Mouse (Mus musculus): Measurements from ENCODE around the gene Pgghg.

Gene Pgghg

GRCm38 (mm10) chr7:140941222-140942051 is at the start of gene Pgghg:
Gene Pgghg (plus strand): TSS chr7:140941391.
- peak; percentile 83 for DNase-seq

- DNase-seq = no peak
Observed at GRCm38 (mm10) chr7:140894031-140894430, 47.2 kb upstream of the Pgghg start.

- no peak for DNase-seq
Observed at GRCm38 (mm10) chr7:140894611-140895010, 46.6 kb upstream of the Pgghg start.

DNA sequence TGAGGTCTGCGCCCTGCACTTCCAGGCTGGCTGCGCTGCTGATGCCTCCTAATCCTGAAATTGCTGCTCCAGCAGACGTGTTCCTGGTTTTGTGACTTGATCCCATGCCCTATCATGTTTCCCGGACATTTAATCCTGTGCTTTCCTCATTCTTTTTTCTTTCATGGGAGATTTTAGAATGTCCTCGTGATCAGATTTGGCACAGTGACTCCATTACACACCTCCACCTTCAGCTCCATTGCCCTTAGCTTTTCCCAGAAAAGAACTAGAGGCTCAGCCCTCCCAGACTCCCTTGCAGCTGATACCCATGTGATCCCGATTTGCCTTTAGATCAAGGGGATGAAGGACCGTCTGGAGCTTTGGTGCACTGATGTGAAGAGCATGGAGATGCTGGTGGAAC is 43.3 kb upstream of the Pgghg start:
- DNase-seq = no peak

DNA sequence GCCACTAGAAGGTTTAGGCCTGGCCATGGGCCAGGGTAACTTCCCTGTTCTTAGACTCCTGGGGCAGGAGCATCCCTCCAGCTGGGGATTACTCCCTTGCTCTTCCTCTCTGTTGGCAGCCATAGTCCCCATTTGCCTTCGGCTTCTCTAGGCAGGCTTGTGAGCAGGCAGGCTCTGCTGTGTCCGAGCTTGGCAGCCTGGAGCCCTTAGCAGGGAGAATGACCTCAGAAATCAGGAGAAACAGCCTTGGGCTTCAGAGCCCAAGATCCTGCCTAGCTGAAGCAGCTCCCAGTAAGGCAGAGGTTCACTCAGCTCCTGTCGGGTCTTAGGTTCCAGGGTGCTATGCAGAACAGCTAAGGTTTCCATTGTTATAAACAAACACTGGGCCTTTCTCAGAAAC is 42.1 kb upstream of the Pgghg start:
- no peak for DNase-seq

DNA sequence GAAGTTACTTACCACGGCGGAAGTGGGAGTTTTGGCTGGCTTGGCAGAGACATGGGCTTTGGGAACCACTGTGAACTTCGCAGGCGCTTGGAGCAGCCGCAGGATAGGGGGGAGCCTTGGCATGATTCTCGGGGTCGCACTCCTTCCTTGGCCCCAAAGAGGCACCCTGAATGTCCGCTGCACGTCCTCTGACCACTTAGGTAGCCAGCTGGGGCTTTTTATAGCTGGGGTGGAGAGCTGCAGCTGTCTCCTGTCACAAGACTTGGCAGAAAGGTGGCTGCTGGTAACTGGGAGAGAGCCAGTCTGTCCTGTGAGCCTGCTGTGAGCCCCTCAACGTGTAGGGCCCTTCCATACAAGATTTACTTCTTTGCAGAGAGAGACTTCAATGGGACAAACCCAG is 41.0 kb upstream of the Pgghg start, which contains the start of gene Cox8b:
Gene Cox8b, minus strand, starts transcription at position 227 of the 400 bp plus-strand sequence.
- DNase-seq = no peak

- DNase-seq = no peak
Observed at GRCm38 (mm10) chr7:140902036-140902875, 38.9 kb upstream of the Pgghg start.

DNA sequence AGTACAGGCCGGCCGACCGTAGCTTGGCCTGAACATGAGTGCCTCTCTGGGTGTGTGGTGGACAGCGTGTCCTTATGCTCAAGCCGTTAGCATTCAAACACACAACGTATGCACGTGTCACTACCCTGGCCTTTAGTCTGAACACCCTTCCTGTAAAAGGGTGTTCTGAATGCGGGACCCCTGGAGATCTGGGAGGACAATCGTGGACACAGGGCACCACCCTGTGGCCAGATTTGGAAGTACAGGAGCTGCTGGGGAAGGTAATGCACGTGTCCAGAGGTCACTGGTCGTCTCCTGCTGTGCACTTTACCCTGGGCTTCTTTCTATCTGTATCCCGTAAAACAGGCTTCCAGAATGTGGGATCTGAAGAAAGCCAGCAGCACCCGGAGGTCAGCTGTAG is 38.0 kb upstream of the Pgghg start:
- peak; percentile 82 for DNase-seq

- no peak for DNase-seq
Observed at GRCm38 (mm10) chr7:140905642-140906081, 35.5 kb upstream of the Pgghg start.

DNA sequence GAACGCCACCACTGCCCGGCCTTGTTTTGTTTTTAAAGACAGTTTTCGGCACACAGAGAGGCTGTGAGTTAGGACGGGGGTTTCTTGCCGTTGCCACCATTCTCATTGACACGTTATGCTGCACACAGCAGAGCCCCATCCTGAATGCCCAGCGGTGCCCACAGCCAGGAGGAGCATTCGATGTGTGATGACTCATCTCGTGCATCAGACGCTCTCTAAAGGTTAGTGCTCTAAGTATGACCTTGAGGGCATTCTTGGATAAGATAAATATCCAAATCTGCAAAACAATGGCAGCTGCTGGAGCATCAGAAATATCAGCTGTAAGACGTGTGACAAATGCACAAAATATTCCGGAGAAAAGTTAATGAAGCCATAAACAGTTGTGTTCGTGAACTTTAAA is 34.1 kb upstream of the Pgghg start:
- no peak for DNase-seq

DNA sequence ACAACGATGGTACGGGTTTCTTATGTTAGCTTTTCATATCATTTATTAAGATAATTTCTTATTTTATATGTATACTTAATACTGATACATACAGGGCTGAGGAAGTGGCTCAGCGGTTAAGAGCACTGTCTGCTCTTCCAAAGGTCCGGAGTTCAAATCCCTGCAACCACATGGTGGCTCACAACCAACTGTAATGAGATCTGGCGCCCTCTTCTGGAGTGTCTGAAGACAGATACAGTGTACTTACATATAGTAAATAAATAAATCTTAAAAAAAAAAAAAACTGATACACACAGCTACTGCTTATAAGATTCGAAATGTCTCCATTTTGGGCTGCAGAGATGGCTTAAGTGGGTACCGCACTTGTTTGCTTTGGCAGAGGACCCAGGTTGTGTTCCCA is 33.5 kb upstream of the Pgghg start:
- no peak for DNase-seq

DNA sequence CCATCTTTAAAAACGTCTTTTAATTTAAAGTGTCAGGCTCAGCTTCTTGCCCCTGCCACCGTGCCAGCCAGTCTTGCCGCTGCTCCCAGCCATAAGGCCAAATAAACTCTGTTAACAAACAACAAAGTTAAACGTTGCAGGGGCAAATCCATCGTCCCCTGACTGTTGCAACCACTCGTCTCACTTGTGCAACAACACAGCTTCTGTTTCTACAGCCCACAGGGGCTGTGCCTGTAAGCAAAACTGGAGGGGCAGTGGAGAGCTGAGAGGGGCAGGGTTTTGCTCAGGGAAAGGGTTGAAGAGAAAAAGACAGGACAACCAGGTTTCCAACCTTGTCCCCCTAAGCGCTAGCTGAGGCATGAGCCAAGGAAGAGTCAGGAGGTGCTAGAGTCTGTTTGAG is 33.0 kb upstream of the Pgghg start:
- no peak for DNase-seq

- peak; percentile 82 for DNase-seq
Observed at GRCm38 (mm10) chr7:140908634-140909107, 32.5 kb upstream of the Pgghg start.

DNA sequence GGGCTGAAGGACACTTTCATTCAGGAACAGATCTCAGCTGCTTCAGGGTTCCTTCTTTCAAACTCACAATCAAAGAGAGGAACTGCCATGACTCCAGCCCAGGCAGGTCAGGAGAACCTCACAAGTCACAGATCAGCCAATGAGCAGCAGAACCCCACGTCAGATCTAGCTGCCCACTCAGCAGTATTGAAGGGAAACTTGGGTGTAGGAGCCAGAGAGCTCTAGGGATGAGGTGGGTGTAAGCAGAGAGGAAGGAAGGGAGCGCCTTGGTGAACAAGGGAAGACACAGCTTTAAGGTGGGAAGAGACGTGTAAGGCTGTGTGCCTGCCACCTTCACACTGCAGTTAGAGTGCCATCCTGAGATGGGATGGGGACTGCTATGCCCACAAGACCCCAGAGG is 28.9 kb upstream of the Pgghg start:
- DNase-seq = no peak

DNA sequence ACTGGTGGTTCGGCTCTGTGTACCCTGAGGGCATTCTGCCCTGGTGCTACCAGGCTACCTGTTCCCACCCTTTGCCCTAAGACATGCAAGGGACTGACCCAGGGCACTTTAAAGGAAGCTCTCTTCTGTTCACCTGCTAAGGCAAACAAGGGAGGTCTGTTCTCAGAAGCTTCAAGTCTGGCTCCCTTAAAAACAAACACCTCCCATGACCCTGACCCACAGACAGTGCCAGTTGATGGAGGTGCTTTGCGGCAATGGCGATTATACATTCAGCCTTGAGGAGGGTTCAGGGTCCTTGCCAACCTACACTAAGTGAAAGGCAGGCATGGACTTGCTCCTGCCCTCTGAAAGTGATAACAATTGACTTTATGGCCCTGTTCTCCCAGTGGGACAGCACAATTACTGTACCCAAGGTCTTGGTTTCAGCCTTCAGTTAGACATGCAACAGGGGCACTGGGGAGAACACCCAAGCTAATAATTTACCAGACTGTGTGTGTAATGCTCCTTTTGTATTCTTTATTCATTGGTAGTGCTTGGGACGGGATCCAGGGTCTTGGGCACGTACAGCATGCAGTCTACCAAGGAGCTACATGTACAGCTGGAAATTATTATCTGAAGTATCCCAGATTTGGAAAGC is 28.2 kb upstream of the Pgghg start:
- DNase-seq = no peak

DNA sequence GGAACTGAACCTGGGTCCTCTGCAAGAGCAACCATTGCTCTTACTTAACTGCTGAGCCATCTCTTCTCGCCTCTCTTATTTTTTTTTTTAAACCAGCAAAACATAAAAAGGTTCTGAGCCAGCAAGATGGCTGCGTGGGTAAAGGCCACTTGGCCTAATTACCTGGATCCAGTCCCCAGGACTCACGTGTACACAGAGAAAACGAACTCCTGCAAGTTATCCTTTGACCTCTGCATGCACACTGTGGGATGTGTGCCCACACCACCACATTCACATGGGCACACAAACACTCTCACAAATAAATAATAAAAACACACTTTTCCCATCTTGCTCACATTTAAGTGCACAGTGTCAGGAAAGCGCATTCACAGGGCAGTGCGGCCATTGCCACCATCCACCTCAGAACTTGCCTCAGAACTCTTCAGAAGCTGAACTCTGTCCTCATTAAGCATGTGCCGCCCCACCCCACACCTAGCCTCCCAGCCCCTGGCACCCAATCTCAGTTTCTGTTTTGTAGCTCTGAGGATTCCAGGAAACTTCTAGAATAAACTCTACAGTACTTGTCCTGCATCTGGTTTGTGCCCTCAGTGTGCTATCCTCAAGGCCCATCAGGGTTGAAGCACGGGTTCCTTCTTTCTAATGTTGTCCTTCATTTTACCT is 27.0 kb upstream of the Pgghg start:
- DNase-seq = no peak

- no peak for DNase-seq
Observed at GRCm38 (mm10) chr7:140919911-140920310, 21.3 kb upstream of the Pgghg start.

DNA sequence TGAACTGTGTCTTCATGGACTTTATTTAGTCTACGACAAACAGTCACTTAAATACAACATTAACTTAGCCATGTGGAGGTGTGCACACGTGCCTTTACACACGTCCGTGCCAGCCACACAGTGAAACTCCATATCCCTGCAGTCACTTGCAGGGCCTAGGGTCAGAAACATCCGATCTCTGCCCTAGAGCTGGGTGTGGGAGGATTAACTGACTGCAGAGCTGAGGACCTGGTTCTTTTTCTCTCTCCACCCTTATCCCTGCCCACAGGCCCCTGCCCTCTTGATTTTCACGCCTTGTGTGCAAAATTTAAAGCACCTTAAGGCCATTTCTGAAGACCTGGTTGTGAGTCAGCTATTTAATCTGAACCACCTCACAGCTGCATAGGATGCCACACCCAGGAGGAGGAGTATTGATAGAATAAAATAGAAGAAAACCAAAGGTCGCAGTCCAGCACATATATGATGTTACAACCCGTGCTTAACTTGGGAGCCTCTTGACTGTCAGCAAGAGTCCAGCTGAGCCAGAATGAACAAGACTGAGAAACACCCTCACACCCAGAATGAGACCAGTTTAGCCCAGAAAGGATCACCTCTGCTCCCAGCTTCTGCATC is 20.7 kb upstream of the Pgghg start, which contains the start of gene Nlrp6:
Gene Nlrp6, plus strand, starts transcription at position 485 of the 612 bp plus-strand sequence.
- DNase-seq = no peak

DNA sequence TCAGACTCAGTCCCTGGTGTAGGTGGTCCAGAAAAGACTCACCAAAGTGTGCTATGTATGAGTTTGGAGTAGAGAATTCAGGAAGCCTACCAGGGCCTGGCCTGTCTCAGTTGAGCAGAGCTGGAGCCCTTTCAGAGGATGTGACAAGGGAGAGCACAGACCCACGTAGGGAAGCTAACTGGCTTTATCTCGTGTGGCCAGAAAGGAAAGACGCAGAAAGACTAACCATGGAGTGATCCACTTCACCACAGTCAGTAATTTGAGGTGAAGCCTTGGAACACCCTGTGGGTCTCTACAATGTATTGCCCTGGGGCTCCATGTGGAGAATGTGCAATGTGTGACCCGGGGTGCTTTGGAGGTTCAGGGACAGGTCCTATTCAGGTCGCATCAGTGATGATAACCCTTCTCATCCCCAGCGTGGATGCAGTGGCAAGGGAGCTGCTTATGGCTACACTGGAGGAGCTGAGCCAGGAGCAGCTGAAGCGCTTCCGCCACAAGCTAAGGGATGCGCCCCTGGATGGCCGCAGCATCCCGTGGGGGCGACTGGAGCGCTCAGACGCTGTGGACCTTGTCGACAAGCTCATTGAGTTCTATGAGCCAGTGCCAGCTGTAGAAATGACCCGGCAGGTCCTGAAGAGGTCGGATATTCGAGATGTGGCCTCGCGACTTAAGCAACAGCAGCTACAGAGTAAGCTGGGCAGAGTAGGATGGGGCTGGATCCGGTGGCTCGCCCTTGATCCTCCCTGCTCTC is 19.8 kb upstream of the Pgghg start:
- DNase-seq = no peak

DNA sequence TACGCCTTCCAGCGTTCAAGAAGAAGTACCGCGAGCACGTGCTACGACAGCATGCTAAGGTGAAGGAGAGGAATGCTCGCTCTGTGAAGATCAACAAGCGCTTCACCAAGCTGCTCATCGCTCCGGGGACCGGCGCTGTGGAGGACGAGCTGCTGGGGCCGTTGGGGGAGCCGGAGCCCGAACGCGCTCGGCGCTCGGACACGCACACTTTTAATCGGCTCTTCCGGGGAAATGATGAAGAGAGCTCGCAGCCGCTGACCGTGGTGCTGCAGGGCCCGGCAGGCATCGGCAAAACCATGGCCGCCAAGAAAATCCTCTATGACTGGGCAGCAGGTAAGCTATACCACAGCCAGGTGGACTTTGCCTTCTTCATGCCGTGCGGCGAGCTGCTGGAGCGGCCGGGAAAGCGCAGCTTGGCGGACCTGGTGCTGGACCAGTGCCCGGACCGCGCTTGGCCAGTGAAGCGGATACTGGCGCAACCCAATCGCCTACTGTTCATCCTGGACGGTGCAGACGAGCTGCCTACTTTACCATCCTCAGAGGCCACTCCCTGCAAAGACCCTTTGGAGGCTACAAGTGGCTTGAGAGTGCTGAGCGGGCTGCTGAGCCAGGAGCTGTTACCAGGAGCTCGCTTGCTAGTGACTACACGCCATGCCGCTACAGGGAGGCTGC is 18.7 kb upstream of the Pgghg start:
- DNase-seq = no peak
